ENCODE assay signal across 11 mouse cellular contexts in the genomic region with DNA sequence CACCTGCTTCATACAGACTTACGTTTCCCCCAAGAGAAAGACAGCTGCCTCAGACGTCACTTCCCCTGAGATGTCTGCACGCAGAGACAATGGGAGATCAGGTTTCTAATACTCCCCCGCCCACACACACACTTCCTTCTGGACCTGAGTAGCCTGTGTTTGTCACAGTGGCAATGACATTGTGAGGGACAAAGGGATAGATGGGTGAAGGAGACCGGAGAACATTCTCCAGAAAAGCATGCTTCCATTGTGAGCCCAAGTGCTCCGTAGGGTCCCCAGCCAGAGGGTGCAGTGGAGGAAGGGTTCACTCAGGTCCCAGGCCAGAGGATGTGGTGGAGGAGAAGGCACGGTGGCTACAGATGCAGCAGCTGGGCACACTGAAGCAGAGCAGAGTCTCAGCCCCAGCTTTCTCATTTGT. TPM values are rescaled to one million over a fixed set of nuclear protein-coding genes. Genes with fewer than 3 reads are reported as not detected.
DNase-seq lines count a peak whose midpoint lies in the region; TF ChIP-seq lines count a peak whose summit lies in the region.
"Had no signal": no experiment of that assay in that cellular context is flagged by ENCODE, and none has a peak within 500 bp of the region (broad histone marks: within the 10 kb centered on the region; RNA-seq: fewer than 3 reads in every experiment).

No protein-coding gene starts in this region.

- TF ChIP-seq POLR2A in spleen, adult 2 months (IDR thresholded peaks at IDR 0.05; ENCODE audit: low read depth, low read length), result no peak

- H3K27me3 ChIP-seq in spleen, adult 2 months (ENCODE audit: control insufficient read depth, insufficient read depth, low read length), result no peaks in the 10 kb centered on the region

- peak; percentile 95 for DNase-seq in heart, adult 11 months
- no peak for DNase-seq in heart, postnatal 36 days
- DNase-seq in spleen, adult 2 months (ENCODE audit: low read depth in 1 of 2, low spot score in 2 of 2), result peak; percentile 48 to 60
- DNase-seq in spleen, postnatal 14 days (ENCODE audit: low spot score in 2 of 2), result no peak
- peak; percentile 44 for DNase-seq in lung, postnatal 36 days
- DNase-seq in thymus, postnatal 4 days, result peak; percentile 71
- no peak for DNase-seq in left cerebral cortex, postnatal 10 days (ENCODE audit: extremely low spot score in 1 of 2, low spot score in 2 of 2)
- DNase-seq in gastrocnemius, postnatal 10 days, result no peak
- DNase-seq: cerebellum, postnatal 36 days; gastrocnemius, adult 2 months; right cerebral cortex, adult 18-20 months had no signal

- intact Hi-C loops in heart, postnatal 36 days (cut with DNase I), result no loop called here
- intact Hi-C loops in left cerebral cortex, postnatal 10 days (cut with DNase I), result no loop called here

- H3K27ac ChIP-seq in spleen, adult 2 months (ENCODE audit: insufficient read depth, low read length), result peak overlapping the region; percentile 54
- H3K27ac ChIP-seq: gastrocnemius, adult 2 months had no signal

- no peak overlapping the region for H3K4me3 ChIP-seq in spleen, adult 2 months (ENCODE audit: extremely low read depth, insufficient read depth, insufficient read length)
- H3K4me3 ChIP-seq: gastrocnemius, adult 2 months had no signal

- H3K36me3 ChIP-seq in spleen, adult 2 months (ENCODE audit: control insufficient read depth, insufficient read depth, low read length), result no peaks in the 10 kb centered on the region

- H3K4me1 ChIP-seq in spleen, adult 2 months (ENCODE audit: control insufficient read depth, insufficient read depth, insufficient read length), result peaks cover 25% of the 10 kb centered on the region

- 22% methylated on average over 7 of the region's 7 CpGs for WGBS in spleen, adult 2 months

- no peak for TF ChIP-seq CTCF in spleen, adult 2 months (IDR thresholded peaks at IDR 0.05; ENCODE audit: extremely low read depth, insufficient read depth, insufficient read length, insufficient replicate concordance)

RNA-seq across cellular contexts. Expression of a gene that starts 12.5 kb away (rescaled TPM):
- total RNA-seq in heart, postnatal 36 days (2021), result 10 to 100 TPM; 23.3 to 31.0 TPM
- 18.0 and 19.5 TPM in 2 replicates for polyA plus RNA-seq in spleen, adult 2 months (2012; rRNA removed)
- 10 to 100 TPM; 17.0 to 19.3 TPM for total RNA-seq in left cerebral cortex, postnatal 10 days (2021)
- total RNA-seq in gastrocnemius, postnatal 10 days (2021), result 10 to 100 TPM in 1 of 2 experiments, 1 to 10 TPM in 1; 9.9 to 13.5 TPM

Comparison
In these comparisons a context has a peak if more than half of its experiments do, and no peak if none do; other contexts are left out.
1. DNase-seq: peak in heart, adult 11 months (single experiment), spleen, adult 2 months (2 of 2), lung, postnatal 36 days (single experiment) and thymus, postnatal 4 days (single experiment); none in heart, postnatal 36 days (0 of 2), spleen, postnatal 14 days (0 of 2), left cerebral cortex, postnatal 10 days (0 of 2) and gastrocnemius, postnatal 10 days (single experiment).